Mouse (Mus musculus): ENCODE data around the gene Slc22a2. TPM values are rescaled to one million over a fixed set of nuclear protein-coding genes. Genes with fewer than 3 reads are reported as not detected.
"Not testable (repeated sequence)": the region's sequence is repeated elsewhere in the genome, so short reads cannot be mapped to it uniquely, and the experiment has no call there.

The Slc22a2 gene
- total RNA-seq, 2 experiments from 2014 or later: 0.45 to 6.8 TPM

- no peak for DNase-seq (ENCODE audit: low spot score in 2 of 2)
Observed at GRCm38 (mm10) chr17:12630976-12631730, 47.2 kb downstream of the Slc22a2 start.

GRCm38 (mm10) chr17:12631771-12632600 lies 48.1 kb downstream of the Slc22a2 start:
- peak; percentile 16 to 26 for DNase-seq (ENCODE audit: low spot score in 2 of 2)

- DNase-seq (ENCODE audit: low spot score in 2 of 2): no peak
Observed at GRCm38 (mm10) chr17:12634814-12635213, 50.9 kb downstream of the Slc22a2 start.

GRCm38 (mm10) chr17:12639585-12639984 lies 55.7 kb downstream of the Slc22a2 start:
- DNase-seq (ENCODE audit: low spot score in 2 of 2): no peak

GRCm38 (mm10) chr17:12641087-12641486 lies 57.2 kb downstream of the Slc22a2 start:
- no peak for DNase-seq (ENCODE audit: low spot score in 2 of 2)

GRCm38 (mm10) chr17:12645461-12645860 lies 61.5 kb downstream of the Slc22a2 start:
- no peak for DNase-seq (ENCODE audit: low spot score in 2 of 2)

GRCm38 (mm10) chr17:12652604-12653003 lies 68.7 kb downstream of the Slc22a2 start:
- no peak for DNase-seq (ENCODE audit: low spot score in 2 of 2)

- no peak for DNase-seq (ENCODE audit: low spot score in 2 of 2)
Observed at GRCm38 (mm10) chr17:12654061-12654460, 70.1 kb downstream of the Slc22a2 start.

- no peak for DNase-seq (ENCODE audit: low spot score in 2 of 2)
Observed at GRCm38 (mm10) chr17:12655826-12656225, 71.9 kb downstream of the Slc22a2 start.

- no peak for DNase-seq (ENCODE audit: low spot score in 2 of 2)
Observed at GRCm38 (mm10) chr17:12658784-12659183, 74.9 kb downstream of the Slc22a2 start.

- no peak for DNase-seq (ENCODE audit: low spot score in 2 of 2)
Observed at GRCm38 (mm10) chr17:12659233-12659632, 75.3 kb downstream of the Slc22a2 start.

- no peak for DNase-seq (ENCODE audit: low spot score in 2 of 2)
Observed at GRCm38 (mm10) chr17:12660572-12661260, 76.8 kb downstream of the Slc22a2 start.

- no peak for DNase-seq (ENCODE audit: low spot score in 2 of 2)
Observed at GRCm38 (mm10) chr17:12664156-12664555, 80.2 kb downstream of the Slc22a2 start.

GRCm38 (mm10) chr17:12668478-12669362 lies 84.8 kb downstream of the Slc22a2 start:
- no peak for DNase-seq (ENCODE audit: low spot score in 2 of 2)

- no peak for DNase-seq (ENCODE audit: low spot score in 2 of 2)
Observed at GRCm38 (mm10) chr17:12669363-12669679, 85.4 kb downstream of the Slc22a2 start.

GRCm38 (mm10) chr17:12671029-12671605 lies 87.2 kb downstream of the Slc22a2 start:
- DNase-seq (ENCODE audit: low spot score in 2 of 2): no peak

- DNase-seq (ENCODE audit: low spot score in 2 of 2): no peak
Observed at GRCm38 (mm10) chr17:12672285-12672790, 88.4 kb downstream of the Slc22a2 start.

- no peak for DNase-seq (ENCODE audit: low spot score in 2 of 2)
Observed at GRCm38 (mm10) chr17:12673871-12674270, 89.9 kb downstream of the Slc22a2 start.

GRCm38 (mm10) chr17:12674980-12675379 lies 91.0 kb downstream of the Slc22a2 start:
- DNase-seq (ENCODE audit: low spot score in 2 of 2): not testable (repeated sequence)

GRCm38 (mm10) chr17:12675646-12676045 lies 91.7 kb downstream of the Slc22a2 start, which contains the start of gene Slc22a1:
Gene Slc22a1, minus strand, starts transcription at chr17:12675829.
- no peak for DNase-seq (ENCODE audit: low spot score in 2 of 2)

Measured in adrenal gland, postnatal 4 days (tissue).